Comparison of ENCODE assay signal across 49 mouse cellular contexts in the genomic region with DNA sequence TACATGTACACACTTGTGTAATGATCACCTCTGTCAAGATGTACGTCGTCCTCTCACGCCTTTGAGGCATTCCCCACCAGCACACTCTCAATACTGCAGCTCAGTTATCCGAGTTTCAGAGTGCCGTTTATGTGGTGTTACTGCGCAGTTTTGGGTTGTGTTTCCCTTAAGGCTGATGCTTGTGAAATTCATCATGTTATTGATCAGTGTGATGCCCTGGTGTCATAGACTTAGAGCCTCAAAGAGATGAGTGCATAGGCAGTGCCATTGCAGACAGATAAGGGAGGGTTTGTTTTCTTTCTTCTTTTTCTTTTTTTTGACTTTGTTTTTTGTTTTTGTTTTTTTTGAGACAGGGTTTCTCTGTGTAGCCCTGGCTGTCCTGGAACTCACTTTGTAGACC. TPM values are rescaled to one million over a fixed set of nuclear protein-coding genes. Genes with fewer than 3 reads are reported as not detected.
"Had no signal": no experiment of that assay in that cellular context is flagged by ENCODE, and none has a peak within 500 bp of the region (broad histone marks: within the 10 kb centered on the region; RNA-seq: fewer than 3 reads in every experiment).

No protein-coding gene starts in this region.

- H3K4me2 ChIP-seq: heart, embryonic 11.5 days; heart, embryonic 12.5 days; heart, embryonic 13.5 days; heart, embryonic 15.5 days; hindbrain, embryonic 12.5 days; hindbrain, embryonic 13.5 days; hindbrain, embryonic 14.5 days; hindbrain, embryonic 15.5 days; intestine, embryonic 15.5 days; kidney, embryonic 15.5 days had no signal

- H3K9me3 ChIP-seq: heart, embryonic 10.5 days; heart, embryonic 12.5 days; heart, embryonic 13.5 days; heart, embryonic 15.5 days; hindbrain, embryonic 10.5 days; hindbrain, embryonic 12.5 days; hindbrain, embryonic 13.5 days; hindbrain, embryonic 15.5 days; intestine, embryonic 15.5 days; kidney, embryonic 15.5 days had no signal

- H3K4me3 ChIP-seq: heart, embryonic 10.5 days; heart, embryonic 12.5 days; heart, embryonic 13.5 days; heart, embryonic 15.5 days; hindbrain, embryonic 10.5 days; hindbrain, embryonic 12.5 days; hindbrain, embryonic 13.5 days; hindbrain, embryonic 15.5 days; intestine, embryonic 15.5 days; kidney, embryonic 15.5 days; layer of hippocampus, adult 2 months had no signal

- H3K9ac ChIP-seq: heart, embryonic 12.5 days; heart, embryonic 13.5 days; heart, embryonic 15.5 days; hindbrain, embryonic 12.5 days; hindbrain, embryonic 13.5 days; hindbrain, embryonic 14.5 days; hindbrain, embryonic 15.5 days; intestine, embryonic 15.5 days; kidney, embryonic 15.5 days had no signal

- DNase-seq: heart, postnatal 10 days; heart, postnatal 14 days; heart, postnatal 36 days; heart, postnatal 4 days; kidney, adult 11 months; kidney, adult 18-20 months; kidney, adult 2 months; kidney, adult 8-10 months; kidney, adult 9 months; kidney, postnatal 10 days; kidney, postnatal 14 days; kidney, postnatal 25 days; kidney, postnatal 36 days; kidney, postnatal 4 days; layer of hippocampus, adult 9-11 months; layer of hippocampus, postnatal 36 days had no signal

- ATAC-seq: hindbrain, embryonic 16.5 days; hindbrain, postnatal 0 days; inflammation-experienced regulatory T-cells, adult 6 months; intestine, embryonic 15.5 days; intestine, embryonic 16.5 days; intestine, postnatal 0 days had no signal

- H3K4me1 ChIP-seq: heart, embryonic 12.5 days; heart, embryonic 13.5 days; heart, embryonic 15.5 days; hindbrain, embryonic 12.5 days; hindbrain, embryonic 13.5 days; hindbrain, embryonic 15.5 days; intestine, embryonic 15.5 days; kidney, embryonic 15.5 days had no signal

- H3K36me3 ChIP-seq: heart, embryonic 12.5 days; heart, embryonic 15.5 days; hindbrain, embryonic 12.5 days; hindbrain, embryonic 13.5 days; intestine, embryonic 15.5 days had no signal

- H3K27ac ChIP-seq: heart, embryonic 10.5 days; heart, embryonic 13.5 days; heart, embryonic 15.5 days; hindbrain, embryonic 10.5 days; hindbrain, embryonic 12.5 days; hindbrain, embryonic 13.5 days; hindbrain, embryonic 14.5 days; hindbrain, embryonic 15.5 days; hindbrain, postnatal 0 days; intestine, embryonic 15.5 days; kidney, embryonic 15.5 days; kidney, postnatal 0 days; layer of hippocampus, adult 2 months had no signal

- H3K27me3 ChIP-seq: heart, embryonic 12.5 days; heart, embryonic 13.5 days; heart, embryonic 15.5 days; hindbrain, embryonic 12.5 days; hindbrain, embryonic 13.5 days; hindbrain, embryonic 15.5 days; intestine, embryonic 15.5 days; kidney, embryonic 15.5 days had no signal

RNA-seq across cellular contexts. Expression of gene Gm11437, which starts 43.6 kb away (rescaled TPM):
- total RNA-seq: heart, adult 8-10 months; heart, postnatal 10 days; heart, postnatal 14 days; heart, postnatal 25 days; heart, postnatal 36 days; heart, postnatal 4 days; hematopoietic stem cell, adult 5-6 weeks; hindbrain, postnatal 0 days; layer of hippocampus, adult 18-20 months; layer of hippocampus, adult 2 months; layer of hippocampus, adult 8-10 months; layer of hippocampus, postnatal 10 days; layer of hippocampus, postnatal 14 days; layer of hippocampus, postnatal 25 days; layer of hippocampus, postnatal 36 days had no signal
- polyA plus RNA-seq: heart, embryonic 10.5 days; heart, embryonic 11.5 days; heart, embryonic 12.5 days; heart, embryonic 13.5 days; heart, embryonic 14.5 days; heart, embryonic 15.5 days; heart, embryonic 16.5 days; heart, postnatal 0 days; hindbrain, embryonic 11.5 days; hindbrain, embryonic 12.5 days; hindbrain, embryonic 14.5 days; hindbrain, postnatal 0 days; inflammation-experienced regulatory T-cells, adult 6 months; intestine, embryonic 15.5 days; intestine, postnatal 0 days; kidney, adult 2 months; kidney, embryonic 14.5 days; kidney, embryonic 16.5 days; kidney, postnatal 0 days had no signal
